Mouse (Mus musculus) heart, postnatal 4 days (tissue): ENCODE results near the gene Gm49339. TPM values are rescaled to one million over a fixed set of nuclear protein-coding genes. Genes with fewer than 3 reads are reported as not detected.
"Not testable (repeated sequence)": the region's sequence is repeated elsewhere in the genome, so short reads cannot be mapped to it uniquely, and the experiment has no call there.

Experiments
- DNase-seq: peaks from one replicate; pipeline ENCODE4 v3.0.0; 2021
- total RNA-seq, 2 experiments: library from RNA; stranded (reverse); gene quantifications; 2 replicates each; pipeline ENCODE4 v1.2.3; 2021

Gene Gm49339
- under 1 TPM in 1 of 2 experiments, not detected in 1; 0.77 TPM for total RNA-seq

GRCm38 (mm10) chr10:51480397-51480796, at the start of gene Gm49339, which contains the start of gene Lilr4b:
TSS of gene Gm49339 (plus strand) at chr10:51480612.
TSS of gene Lilr4b (plus strand) at chr10:51480632.
- not testable (repeated sequence) for DNase-seq

- DNase-seq = no peak
Observed at GRCm38 (mm10) chr10:51432940-51433339, 47.5 kb upstream of the Gm49339 start.

GRCm38 (mm10) chr10:51435684-51436083, 44.7 kb upstream of the Gm49339 start:
- no peak for DNase-seq

GRCm38 (mm10) chr10:51451610-51452009, 28.8 kb upstream of the Gm49339 start:
- no peak for DNase-seq

DNA sequence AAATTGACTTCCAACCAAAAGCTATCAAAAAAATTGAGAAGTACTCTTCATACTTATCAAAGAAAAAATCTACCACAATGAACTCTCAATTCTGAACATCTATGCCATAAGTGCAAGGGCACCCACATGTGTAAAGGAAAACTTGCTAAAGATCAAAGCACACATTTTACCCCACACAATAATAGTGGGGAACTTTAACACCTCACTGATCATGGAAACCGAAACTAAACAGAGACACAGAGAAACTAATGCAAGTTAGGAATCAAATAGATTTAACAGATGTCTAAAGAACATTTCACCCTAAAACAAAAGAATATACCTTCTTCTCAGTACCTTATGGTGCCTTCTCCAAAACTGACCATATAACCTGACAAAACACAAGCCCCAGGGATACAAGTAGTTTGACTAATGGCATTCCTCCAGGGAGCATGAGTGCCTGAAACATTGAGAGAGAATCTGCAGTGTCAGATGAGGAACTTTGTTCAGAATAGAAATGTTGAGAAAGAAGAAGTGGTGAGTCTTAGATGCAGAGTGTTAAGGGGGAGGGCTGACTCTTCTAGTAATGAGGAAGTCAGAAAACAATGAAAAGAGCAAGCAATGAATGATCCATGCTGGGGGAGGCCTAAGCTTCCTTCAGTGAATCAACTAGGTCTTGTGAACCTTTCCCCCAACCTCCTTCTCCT, 26.7 kb upstream of the Gm49339 start:
- DNase-seq = no peak

- no peak for DNase-seq
Observed at GRCm38 (mm10) chr10:51454365-51454764, 26.0 kb upstream of the Gm49339 start.

DNA sequence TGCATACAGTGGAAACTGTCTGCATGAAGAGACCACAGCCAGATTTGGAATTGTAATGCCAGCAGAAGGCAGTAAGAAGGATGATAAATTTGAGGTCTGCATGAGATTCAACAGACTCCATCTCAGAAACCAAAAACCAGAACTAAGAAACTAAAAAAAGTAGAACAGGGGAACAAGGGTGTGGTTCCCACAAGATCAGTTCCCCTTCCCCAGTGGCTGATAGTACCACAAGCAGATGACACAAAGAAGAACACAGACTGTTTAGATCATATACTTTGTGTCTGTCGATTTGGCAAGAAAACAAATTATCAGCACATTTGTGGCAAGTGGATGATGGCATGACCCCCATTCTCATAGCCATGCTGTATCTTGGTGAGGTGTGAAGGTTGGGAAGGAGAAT, 24.6 kb upstream of the Gm49339 start:
- DNase-seq = no peak

DNA sequence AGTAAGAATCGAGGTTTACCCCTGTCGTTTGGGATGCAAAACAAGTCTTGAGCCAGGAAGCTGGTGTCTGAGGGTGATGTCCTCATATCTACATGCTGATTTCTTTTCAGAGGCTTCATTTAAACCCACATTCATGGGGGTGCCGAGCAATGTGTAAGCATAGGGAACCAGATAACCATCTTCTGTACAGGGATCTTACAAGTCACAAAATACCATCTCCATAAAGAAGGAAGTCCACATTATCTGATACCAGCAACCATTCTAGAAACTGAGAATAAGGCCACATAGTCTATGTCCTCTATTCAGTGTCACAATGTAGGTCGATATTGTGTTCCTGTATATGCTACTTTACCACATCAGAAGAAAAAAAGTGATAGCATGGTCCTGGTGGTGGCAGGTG, 24.0 kb upstream of the Gm49339 start:
- no peak for DNase-seq

- not testable (repeated sequence) for DNase-seq
Observed at GRCm38 (mm10) chr10:51463800-51464199, 16.6 kb upstream of the Gm49339 start.

GRCm38 (mm10) chr10:51490691-51491090, 10.3 kb downstream of the Gm49339 start, which contains the start of gene Lilrb4a:
TSS of gene Lilrb4a (plus strand) at chr10:51490956.
- not testable (repeated sequence) for DNase-seq

GRCm38 (mm10) chr10:51520021-51520420, 39.6 kb downstream of the Gm49339 start:
- no peak for DNase-seq

DNA sequence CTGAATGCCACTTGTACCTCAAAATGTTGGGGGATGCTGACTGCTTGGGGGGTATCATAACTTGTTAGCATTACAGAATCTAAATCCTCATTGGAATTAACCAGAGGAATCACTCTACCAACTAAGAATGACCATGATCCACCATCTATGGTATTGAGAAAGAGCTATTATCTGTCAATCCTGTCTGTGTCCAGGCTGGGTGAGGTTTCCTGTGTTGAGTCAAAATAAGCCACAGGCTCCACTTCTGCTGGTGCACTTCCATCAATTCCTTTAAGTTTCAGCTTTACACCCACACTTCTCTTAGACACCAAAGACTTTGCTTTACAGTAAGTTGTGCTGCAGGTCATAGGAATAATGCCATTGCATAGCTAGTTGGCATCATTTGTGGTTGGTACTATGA, 41.0 kb downstream of the Gm49339 start:
- DNase-seq = no peak

DNA sequence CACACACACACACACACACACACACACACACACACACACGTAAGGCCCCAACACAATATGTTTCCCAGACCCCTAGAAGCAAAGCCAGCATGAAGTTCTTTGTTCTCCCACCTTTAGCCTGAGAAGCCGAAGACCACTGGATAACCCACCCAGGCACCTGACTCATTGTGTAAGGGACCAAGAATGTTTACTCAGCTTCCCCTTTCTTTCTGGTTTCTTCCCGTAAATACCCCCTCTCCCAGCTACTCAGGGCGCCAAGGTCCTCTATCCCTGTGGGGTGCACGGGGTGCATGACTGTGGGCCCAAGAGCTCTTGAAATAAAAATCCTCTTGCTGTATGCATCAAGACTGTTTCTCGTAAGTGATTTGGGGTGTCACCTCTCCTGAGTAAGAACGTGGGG, 45.7 kb downstream of the Gm49339 start:
- no peak for DNase-seq

- DNase-seq = no peak
Observed at GRCm38 (mm10) chr10:51526633-51527032, 46.2 kb downstream of the Gm49339 start.

DNA sequence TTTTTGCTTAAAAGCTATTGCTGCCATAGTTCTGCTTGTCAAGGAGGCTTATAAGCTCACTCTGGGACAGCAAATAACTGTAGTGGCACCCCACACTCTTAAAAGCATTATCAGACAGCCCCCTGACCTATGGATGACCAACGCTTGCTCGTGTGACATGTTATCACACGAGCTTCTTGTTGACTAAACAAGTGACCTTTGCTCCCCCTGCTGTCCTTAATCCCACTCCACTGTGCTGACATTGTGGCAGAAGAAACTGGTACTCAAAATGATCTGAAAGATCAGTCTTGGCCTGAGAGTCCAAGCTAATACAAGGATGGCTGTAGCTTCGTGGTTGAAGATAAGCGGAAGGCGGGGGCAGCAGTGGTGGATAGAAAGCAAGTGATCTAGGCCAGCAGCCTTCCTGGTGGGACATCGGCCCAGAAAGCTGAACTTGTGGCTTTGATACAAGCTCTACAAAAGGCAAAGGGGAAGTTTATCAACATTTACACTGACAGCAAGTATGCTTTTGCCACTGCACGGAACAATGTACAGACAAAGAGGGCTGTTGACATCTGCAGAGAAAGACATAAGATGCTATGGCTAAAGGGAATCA, 48.5 kb downstream of the Gm49339 start:
- DNase-seq = no peak

- no peak for DNase-seq
Observed at GRCm38 (mm10) chr10:51529497-51529896, 49.1 kb downstream of the Gm49339 start.

GRCm38 (mm10) chr10:51530813-51531212, 50.4 kb downstream of the Gm49339 start:
- no peak for DNase-seq

Other genes with a start within 250 kb of the Gm49339 start
- gene Lilr4b, start within 50 bp of the Gm49339 start, total RNA-seq = 1 to 10 TPM; 1.4 TPM
- gene Lilrb4a, start 10.3 kb downstream of the Gm49339 start, total RNA-seq = under 1 TPM; 0.74 to 0.95 TPM
- not detected for gene Fam162b, start 109.9 kb downstream of the Gm49339 start, total RNA-seq
- not detected for gene Gprc6a, start 150.8 kb downstream of the Gm49339 start, total RNA-seq
- not detected for gene Rfx6, start 197.1 kb downstream of the Gm49339 start, total RNA-seq